Mouse (Mus musculus) hindbrain, embryonic 15.5 days (tissue): ENCODE data around the gene Abcg1. TPM values are rescaled to one million over a fixed set of nuclear protein-coding genes. Genes with fewer than 3 reads are reported as not detected.

Experiments
- ATAC-seq: fragments of 200-750 bp; cut with Nextera tagmentation; 2 replicates; pipeline ENCODE4 v1.8.0; 2017; ENCODE audit warnings: low read depth, moderate number of reproducible peaks, moderate TSS enrichment; ENCODE audit not compliant: low FRiP score
- H3K27ac ChIP-seq: fragments of 300-500 bp; sonication (generic); replicated peaks from 2 replicates; pipeline ENCODE4 v1.5.1; 2015; ENCODE audit warnings: mild to moderate bottlenecking, inconsistent platforms
- H3K27me3 ChIP-seq: fragments of 300-500 bp; sonication (generic); 2 replicates; pipeline ENCODE4 v1.6.1; 2015; ENCODE audit warnings: control low read depth, inconsistent platforms
- H3K36me3 ChIP-seq: fragments of 300-500 bp; sonication (generic); 2 replicates; pipeline ENCODE4 v1.6.1; 2015; ENCODE audit warnings: control low read depth, inconsistent platforms
- H3K4me1 ChIP-seq: fragments of 300-500 bp; sonication (generic); replicated peaks from 2 replicates; pipeline ENCODE4 v1.6.1; 2015; ENCODE audit warnings: control low read depth, inconsistent platforms
- H3K4me2 ChIP-seq: fragments of 300-500 bp; sonication (generic); 2 replicates; pipeline ENCODE4 v1.6.1; 2015; ENCODE audit warnings: moderate library complexity, mild to moderate bottlenecking, inconsistent platforms
- H3K4me3 ChIP-seq: fragments of 300-500 bp; sonication (generic); 2 replicates; pipeline ENCODE4 v1.5.1; 2015; ENCODE audit warnings: mild to moderate bottlenecking, inconsistent platforms
- H3K9ac ChIP-seq: fragments of 300-500 bp; sonication (generic); 2 replicates; pipeline ENCODE4 v1.6.1; 2015; ENCODE audit warnings: inconsistent platforms
- H3K9me3 ChIP-seq: fragments of 300-500 bp; sonication (generic); 2 replicates; pipeline ENCODE4 v1.6.1; 2016; ENCODE audit warnings: control low read depth, inconsistent platforms
- WGBS: fragments of 180-500 bp; shearing (Covaris S2); methylation state at CpG from one replicate; pipeline ENCODE4 v1.1.7; 2015; 5-methylcytosine and 5-hydroxymethylcytosine counted together
- polyA plus RNA-seq: library from polyadenylated mRNA; unstranded; fragments of >200 nt; fragmentation: Nextera tagmentation; extraction: Ambion mirVana; gene quantifications from 2 replicates; pipeline ENCODE4 v1.2.1, GENCODE M21; 2015

The Abcg1 gene
- polyA plus RNA-seq, result 19.9 TPM in 2 replicates

DNA sequence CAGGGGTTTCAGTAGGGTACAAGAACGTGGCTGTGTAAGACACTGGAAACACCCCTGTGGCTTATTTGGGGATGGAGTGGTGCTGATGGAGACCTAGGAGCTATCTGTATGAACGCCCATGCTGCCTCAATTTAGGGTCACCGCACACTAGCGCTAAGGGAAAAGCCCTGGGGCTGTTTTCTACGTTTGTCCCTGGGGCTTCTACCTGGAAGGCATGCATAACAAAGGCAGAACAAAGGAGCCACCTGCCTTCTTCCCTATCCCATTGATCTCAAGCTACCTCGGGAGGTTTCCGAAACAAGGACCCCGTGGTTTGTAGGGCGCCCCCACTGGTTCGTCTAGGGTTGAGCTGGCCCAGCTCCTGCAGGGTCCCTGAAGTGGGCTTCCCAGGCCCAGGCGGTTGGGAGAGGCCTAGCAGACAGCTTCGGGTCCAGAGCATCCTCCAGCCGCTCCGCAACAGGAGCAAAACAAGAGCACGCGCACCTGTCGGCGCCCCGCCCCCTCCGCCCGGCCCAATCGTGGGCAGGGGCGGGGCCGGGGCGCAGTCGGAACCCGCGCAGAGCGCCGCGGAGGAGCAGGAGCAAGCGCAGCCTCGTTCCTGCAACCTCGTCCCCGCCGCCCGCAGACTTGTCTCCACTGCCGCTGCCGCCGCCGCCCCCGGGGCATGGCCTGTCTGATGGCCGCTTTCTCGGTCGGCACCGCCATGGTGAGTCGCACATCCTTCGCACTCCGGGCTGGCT lies at the start of gene Abcg1:
Gene Abcg1 (plus strand): TSS at position 525 of the 740 bp plus-strand sequence.
- Histone ChIP-seq H3K4me3 (peak within 1 kb of the TSS; percentile 90), H3K9ac (peak within 1 kb of the TSS; percentile 82), H3K4me1 (peaks cover 44% of the 10 kb centered on the region), H3K36me3 (no peaks in the 10 kb centered on the region), H3K9me3 (peaks cover 5% of the 10 kb centered on the region; the same call in 1 of the 2 replicates), H3K27ac (peak within 1 kb of the TSS; percentile 84), H3K27me3 (no peaks in the 10 kb centered on the region), H3K4me2 (peak within 1 kb of the TSS; percentile 95)
- 2% methylated on average over 49 of the region's 49 CpGs for WGBS
- peak; percentile 87 for ATAC-seq

DNA sequence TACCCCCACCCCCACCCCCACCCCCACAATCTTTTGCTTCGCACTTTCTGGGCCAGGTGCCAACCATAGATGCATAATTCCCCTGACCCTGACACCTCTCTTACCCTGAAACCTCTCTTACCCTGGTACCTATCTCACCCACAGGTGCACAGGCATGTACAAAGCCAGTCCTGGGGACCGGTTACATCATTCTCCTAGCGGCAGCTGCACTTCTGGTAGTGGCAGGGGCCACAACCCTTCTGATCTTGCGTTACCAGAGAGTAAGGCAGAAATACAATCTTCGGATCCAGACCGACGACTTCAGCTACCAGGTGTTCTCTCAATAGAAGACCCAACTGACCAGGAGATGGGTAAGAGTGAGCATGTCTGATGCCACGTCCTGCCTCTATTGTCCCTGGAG lies 49.1 kb upstream of the Abcg1 start:
- no peaks in the 10 kb centered on the region for H3K9me3 ChIP-seq
- H3K27ac ChIP-seq, result no peak overlapping the region
- no peak overlapping the region for H3K4me3 ChIP-seq
- no peaks in the 10 kb centered on the region for H3K4me1 ChIP-seq
- H3K36me3 ChIP-seq, result no peaks in the 10 kb centered on the region
- H3K27me3 ChIP-seq, result no peaks in the 10 kb centered on the region
- no peak overlapping the region for H3K4me2 ChIP-seq
- ATAC-seq, result no peak
- 88% methylated on average over 8 of the region's 8 CpGs for WGBS
- no peak overlapping the region for H3K9ac ChIP-seq

DNA sequence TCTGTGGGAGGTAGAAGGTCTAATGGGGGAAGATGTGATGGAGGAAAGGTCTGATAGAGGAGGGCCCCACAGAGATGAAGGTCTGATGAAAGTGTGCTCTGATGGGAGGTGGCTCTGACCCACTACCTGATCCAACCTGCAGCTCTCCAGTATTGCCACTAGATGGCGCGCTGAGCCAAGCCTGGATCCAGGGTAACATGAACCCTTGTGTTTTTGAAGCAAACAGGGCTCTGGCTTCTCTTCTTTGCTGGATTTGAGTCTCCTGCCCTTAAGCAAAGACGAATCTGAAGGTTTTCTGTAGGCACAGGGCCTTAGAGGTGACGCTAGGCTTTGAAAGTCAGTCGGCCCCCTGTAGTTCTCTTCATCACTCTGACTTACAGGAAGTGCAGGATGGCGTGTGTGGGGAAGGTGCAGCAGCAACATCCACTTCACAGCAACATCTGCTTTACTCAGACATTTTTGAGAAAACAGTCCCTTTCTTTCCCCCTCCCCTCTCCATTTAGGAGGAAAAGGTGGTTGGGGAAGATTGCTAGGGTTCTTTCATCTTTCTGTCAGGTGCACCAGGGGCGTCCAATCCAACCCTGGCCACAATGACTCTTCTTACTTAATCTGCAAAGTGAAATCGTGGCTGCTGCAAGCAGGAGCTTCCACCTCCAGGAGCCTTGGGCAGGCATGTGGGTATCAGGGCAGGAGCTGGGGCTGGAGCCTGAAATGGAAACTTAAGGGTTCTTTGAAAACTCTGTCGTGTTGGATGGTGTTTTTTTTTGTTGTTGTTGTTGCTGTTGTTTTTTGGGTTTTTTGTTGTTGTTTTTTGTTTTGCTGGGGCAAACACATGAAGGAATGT lies 45.7 kb upstream of the Abcg1 start:
- Histone ChIP-seq H3K27me3 (no peaks in the 10 kb centered on the region), H3K9ac (no peak overlapping the region), H3K36me3 (no peaks in the 10 kb centered on the region), H3K27ac (no peak overlapping the region), H3K9me3 (no peaks in the 10 kb centered on the region), H3K4me3 (no peak overlapping the region), H3K4me1 (no peaks in the 10 kb centered on the region), H3K4me2 (no peak overlapping the region)
- 34% methylated on average over 9 of the region's 9 CpGs for WGBS
- ATAC-seq, result no peak

DNA sequence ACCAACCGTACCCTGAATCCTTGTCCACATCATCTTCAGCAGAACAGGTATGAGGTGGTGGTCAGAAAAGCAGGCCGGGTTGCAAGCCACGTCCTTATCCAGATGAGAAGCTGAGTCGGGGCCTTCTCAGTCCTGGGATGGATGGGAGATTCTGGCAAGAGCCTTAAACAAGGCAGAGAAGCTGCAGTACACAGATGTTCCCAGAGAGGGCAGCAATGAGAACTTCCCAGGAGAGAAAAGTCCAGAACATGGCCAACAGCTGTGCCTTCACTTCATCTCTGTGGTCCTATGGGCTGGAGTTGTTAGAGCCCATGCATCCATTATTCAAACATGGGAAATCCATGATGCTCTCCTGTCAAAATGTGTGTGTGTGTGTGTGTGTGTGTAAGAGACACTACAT lies 39.2 kb upstream of the Abcg1 start:
- Histone ChIP-seq H3K36me3 (no peaks in the 10 kb centered on the region), H3K4me3 (no peak overlapping the region), H3K9ac (no peak overlapping the region), H3K27me3 (no peaks in the 10 kb centered on the region), H3K4me1 (no peaks in the 10 kb centered on the region), H3K9me3 (no peaks in the 10 kb centered on the region), H3K4me2 (no peak overlapping the region), H3K27ac (no peak overlapping the region)
- ATAC-seq, result no peak
- 74% methylated on average over 4 of the region's 4 CpGs for WGBS

DNA sequence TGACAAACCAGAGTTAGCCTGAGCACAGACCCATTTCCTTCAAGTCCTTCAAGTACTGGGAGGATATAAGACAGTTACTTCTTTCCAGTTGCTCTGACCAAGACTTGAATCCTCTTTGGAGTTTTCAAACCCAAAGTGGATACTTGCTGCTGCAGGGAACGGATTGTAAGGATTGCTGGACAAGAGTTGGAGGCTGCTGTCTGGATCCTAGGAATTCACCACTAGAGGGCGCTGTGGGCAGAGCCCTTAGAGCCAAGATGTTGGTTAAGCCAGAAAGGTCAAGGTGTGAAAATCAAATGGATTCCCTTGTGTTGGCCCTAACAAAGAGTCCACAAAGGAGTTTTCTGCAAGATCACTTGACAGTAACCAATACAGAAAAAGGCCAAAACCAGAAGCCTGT lies 38.0 kb upstream of the Abcg1 start:
- Histone ChIP-seq H3K36me3 (no peaks in the 10 kb centered on the region), H3K27ac (no peak overlapping the region), H3K9me3 (no peaks in the 10 kb centered on the region), H3K27me3 (no peaks in the 10 kb centered on the region), H3K4me2 (no peak overlapping the region), H3K9ac (no peak overlapping the region), H3K4me1 (no peaks in the 10 kb centered on the region), H3K4me3 (no peak overlapping the region)
- ATAC-seq, result no peak
- 4% methylated on average over 2 of the region's 2 CpGs for WGBS

DNA sequence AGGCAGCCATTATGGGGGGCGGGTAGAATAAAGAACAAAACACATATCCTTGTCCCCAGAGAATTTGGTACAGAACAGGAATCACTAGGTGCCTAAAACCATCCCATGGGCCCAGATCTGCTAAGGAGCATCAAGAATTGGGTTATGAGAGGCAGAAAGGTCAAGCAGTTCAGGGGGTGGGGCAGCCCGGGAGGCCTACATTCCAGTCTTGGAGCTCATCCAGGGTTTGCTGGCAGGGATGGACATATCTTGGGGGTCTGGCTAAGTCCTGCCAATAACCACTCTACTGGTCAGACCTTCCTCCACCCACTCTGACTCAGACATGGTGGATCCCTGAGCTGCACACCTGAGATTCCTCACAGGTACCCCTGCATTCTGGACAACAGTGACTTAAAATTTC lies 37.4 kb upstream of the Abcg1 start:
- ATAC-seq, result no peak
- WGBS, result 72% methylated on average over 2 of the region's 2 CpGs
- Histone ChIP-seq H3K27me3 (no peaks in the 10 kb centered on the region), H3K4me3 (no peak overlapping the region), H3K9ac (no peak overlapping the region), H3K27ac (no peak overlapping the region), H3K9me3 (no peaks in the 10 kb centered on the region), H3K36me3 (no peaks in the 10 kb centered on the region), H3K4me2 (no peak overlapping the region), H3K4me1 (no peaks in the 10 kb centered on the region)

DNA sequence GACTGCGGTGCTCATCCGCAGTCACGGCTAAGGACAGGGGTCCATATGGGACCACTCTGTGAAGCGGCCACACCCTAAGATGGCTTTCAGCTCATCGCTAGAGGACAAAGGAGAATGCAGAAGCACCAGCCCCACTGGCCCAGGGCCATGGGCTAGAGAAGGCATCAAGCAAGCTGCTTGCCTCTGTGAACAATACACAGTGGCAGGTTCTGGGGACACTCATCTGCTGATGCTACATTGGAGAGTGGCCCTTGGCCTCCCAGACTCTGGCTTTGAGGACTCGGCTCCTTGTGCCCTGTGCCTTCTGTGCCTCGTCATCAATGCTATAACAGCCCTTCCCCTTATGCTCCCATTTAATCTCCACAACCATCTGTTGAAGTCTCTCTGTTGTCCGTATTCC lies 36.2 kb upstream of the Abcg1 start:
- no peak overlapping the region for H3K4me3 ChIP-seq
- no peak overlapping the region for H3K27ac ChIP-seq
- no peak overlapping the region for H3K4me2 ChIP-seq
- 79% methylated on average over 8 of the region's 8 CpGs for WGBS
- H3K27me3 ChIP-seq, result no peaks in the 10 kb centered on the region
- no peaks in the 10 kb centered on the region for H3K9me3 ChIP-seq
- no peak for ATAC-seq
- no peaks in the 10 kb centered on the region for H3K4me1 ChIP-seq
- no peaks in the 10 kb centered on the region for H3K36me3 ChIP-seq
- H3K9ac ChIP-seq, result no peak overlapping the region

DNA sequence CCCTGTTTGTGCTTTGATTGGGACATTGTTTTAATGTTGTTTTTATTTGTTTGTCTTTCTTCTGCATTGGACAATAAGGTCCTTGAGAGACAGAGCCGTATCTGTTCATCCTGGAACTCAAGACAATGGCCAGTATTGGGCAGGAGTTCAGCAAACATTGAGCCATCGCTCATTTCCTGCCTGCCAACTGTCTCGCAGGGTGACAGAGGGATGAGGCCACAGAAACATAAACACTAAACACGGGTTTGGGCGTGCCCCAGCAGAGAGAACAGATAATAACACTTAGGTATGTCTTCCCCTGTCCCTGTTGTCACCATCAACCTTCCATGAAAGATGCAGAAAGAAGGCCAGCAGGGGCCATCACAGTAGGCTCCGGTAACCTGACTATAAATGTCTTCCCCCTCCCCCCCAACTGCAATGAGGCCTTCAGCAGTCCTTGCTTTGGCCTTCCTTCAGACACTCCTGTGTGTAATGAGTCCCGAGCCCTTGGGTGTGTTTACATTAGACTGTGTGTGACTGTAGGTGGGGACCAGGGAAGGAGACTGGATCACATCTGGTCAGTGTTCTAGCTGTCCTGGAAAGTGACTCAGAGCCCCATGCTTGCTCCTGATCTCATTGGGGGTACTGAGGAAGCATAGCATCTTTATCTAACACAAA lies 33.2 kb upstream of the Abcg1 start:
- no peaks in the 10 kb centered on the region for H3K9me3 ChIP-seq
- no peaks in the 10 kb centered on the region for H3K36me3 ChIP-seq
- no peak for ATAC-seq
- H3K9ac ChIP-seq, result no peak overlapping the region
- 79% methylated on average over 7 of the region's 7 CpGs for WGBS
- no peak overlapping the region for H3K27ac ChIP-seq
- H3K4me3 ChIP-seq, result no peak overlapping the region
- H3K4me2 ChIP-seq, result no peak overlapping the region
- no peaks in the 10 kb centered on the region for H3K27me3 ChIP-seq
- H3K4me1 ChIP-seq, result no peaks in the 10 kb centered on the region

DNA sequence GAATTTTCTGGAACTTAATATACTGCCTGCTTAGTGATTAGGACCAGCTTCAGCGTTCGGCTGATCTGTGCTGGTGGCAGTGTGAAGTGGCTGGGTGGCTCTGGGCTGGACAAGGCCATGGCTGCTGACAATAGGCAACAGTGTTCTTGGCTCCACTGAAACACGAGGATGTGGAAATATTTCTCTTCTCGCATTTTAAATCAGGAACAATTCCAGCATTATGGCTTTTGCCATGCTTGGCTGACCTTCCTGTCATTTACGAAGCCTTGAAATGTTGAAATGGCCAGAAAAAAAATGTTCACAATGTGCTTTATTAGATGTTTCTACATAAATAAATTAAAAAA lies 32.7 kb upstream of the Abcg1 start:
- Histone ChIP-seq H3K9me3 (no peaks in the 10 kb centered on the region), H3K4me3 (no peak overlapping the region), H3K4me2 (no peak overlapping the region), H3K36me3 (no peaks in the 10 kb centered on the region), H3K27me3 (no peaks in the 10 kb centered on the region), H3K27ac (no peak overlapping the region), H3K9ac (no peak overlapping the region), H3K4me1 (no peaks in the 10 kb centered on the region)
- ATAC-seq, result no peak
- 59% methylated on average over 5 of the region's 5 CpGs for WGBS

DNA sequence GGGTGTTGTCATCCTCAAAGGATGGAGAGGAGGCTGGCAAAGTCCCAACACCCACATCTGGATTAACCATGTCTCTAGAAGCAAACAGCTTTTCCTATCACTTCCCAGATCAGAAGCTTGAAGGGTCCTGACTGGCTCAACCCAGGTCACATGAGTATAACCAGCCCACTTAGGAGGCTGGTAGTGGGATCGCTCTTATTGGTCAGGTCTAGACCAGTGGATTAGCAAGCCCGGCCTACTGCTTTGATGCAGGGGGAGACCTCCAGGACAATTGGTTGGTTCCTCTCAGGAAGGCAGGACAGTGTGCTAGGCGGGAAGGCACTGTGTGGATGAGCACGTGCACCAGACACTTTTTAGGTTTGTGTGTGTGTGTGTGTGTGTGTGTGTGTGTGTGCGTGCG lies 30.5 kb upstream of the Abcg1 start:
- Histone ChIP-seq H3K9me3 (no peaks in the 10 kb centered on the region), H3K4me3 (no peak overlapping the region), H3K4me2 (no peak overlapping the region), H3K27me3 (no peaks in the 10 kb centered on the region), H3K9ac (no peak overlapping the region), H3K36me3 (no peaks in the 10 kb centered on the region), H3K27ac (no peak overlapping the region), H3K4me1 (no peaks in the 10 kb centered on the region)
- ATAC-seq, result no peak
- WGBS, result 90% methylated on average over 6 of the region's 6 CpGs

DNA sequence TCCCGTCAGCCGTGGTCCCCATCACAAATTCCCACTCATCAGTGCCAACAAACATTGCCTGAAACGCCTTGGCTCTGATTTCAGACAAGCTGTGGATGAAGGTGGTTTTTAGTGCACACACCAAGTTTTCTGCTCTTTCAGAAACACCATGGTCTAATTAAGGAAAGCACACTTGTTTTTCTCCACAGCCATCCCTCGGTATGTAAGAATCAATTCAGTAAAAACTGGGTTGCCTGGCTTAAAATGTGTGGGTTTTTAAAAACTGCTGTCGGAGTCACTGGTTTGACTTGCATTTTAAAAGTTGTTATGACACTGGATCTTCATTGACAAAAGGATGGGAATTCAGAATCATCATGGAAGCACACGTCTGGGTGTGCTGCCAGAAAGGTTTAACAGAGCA lies 29.8 kb upstream of the Abcg1 start:
- H3K9me3 ChIP-seq, result no peaks in the 10 kb centered on the region

DNA sequence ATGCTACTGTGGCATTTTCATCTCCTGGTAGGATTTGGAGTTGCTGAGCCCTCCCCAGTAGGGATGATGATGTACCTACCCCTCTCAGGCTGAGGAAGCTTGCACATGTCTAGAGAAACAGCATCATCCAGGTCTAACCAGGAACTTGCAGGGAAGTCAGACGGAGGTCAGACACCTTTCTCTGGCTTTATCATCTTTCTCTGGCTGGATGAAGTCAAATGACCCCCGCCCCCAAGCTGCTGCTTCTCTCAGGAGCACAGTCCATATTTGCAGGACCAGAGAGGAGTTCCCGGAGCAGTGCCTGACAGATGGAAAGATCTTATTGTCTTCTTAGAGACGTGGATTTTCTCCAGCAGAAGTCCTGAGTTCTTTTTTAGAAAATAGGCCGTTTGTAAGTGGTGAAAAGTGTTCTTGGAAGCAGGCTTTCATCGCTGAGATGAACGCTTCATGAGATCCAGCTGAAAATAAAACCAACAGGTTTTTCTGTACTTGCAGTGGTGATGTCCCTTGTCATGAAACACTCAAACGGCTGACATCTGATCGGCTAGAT lies 28.6 kb upstream of the Abcg1 start:
- no peak overlapping the region for H3K9ac ChIP-seq
- H3K27ac ChIP-seq, result no peak overlapping the region
- no peak overlapping the region for H3K4me2 ChIP-seq
- WGBS, result 80% methylated on average over 9 of the region's 9 CpGs
- peaks cover 5% of the 10 kb centered on the region; the same call in 1 of the 2 replicates for H3K4me1 ChIP-seq
- no peak for ATAC-seq
- no peaks in the 10 kb centered on the region for H3K27me3 ChIP-seq
- no peaks in the 10 kb centered on the region for H3K36me3 ChIP-seq
- H3K4me3 ChIP-seq, result no peak overlapping the region
- no peaks in the 10 kb centered on the region for H3K9me3 ChIP-seq

More for the DNA sequence above, 29.8 kb upstream of the Abcg1 start:
- ATAC-seq, result no peak
- WGBS, result 86% methylated on average over 6 of the region's 6 CpGs
- Histone ChIP-seq H3K4me3 (no peak overlapping the region), H3K27ac (no peak overlapping the region), H3K4me2 (no peak overlapping the region), H3K27me3 (no peaks in the 10 kb centered on the region), H3K9ac (no peak overlapping the region), H3K36me3 (no peaks in the 10 kb centered on the region), H3K4me1 (no peaks in the 10 kb centered on the region)
